Mouse (Mus musculus): ENCODE measurements around the gene Sytl3. TPM values are rescaled to one million over a fixed set of nuclear protein-coding genes. Genes with fewer than 3 reads are reported as not detected.

Sytl3 gene
- polyA plus RNA-seq, 1 experiment from 2014 or later: 0.90 TPM

DNA sequence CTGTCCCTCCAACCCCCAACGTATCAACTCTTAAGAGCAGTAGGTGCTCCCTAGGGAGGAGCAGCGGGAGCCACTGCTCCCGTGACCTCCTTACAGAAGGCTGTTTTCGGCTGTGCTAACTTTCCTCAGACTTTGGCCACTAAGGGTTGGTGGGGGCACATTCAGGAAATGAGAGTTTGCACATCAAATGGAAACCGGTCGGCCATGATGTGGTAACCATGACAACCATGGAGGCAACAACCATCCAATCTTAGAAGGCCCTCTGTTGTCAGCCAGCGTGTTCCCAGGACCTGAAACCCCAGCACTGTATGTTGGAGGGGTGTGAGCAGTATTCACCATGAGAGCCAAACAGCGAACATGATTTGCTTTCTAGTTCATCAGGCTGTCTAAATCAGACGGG is 116.3 kb downstream of the Sytl3 start:
- no peak overlapping the region for H3K27ac ChIP-seq (ENCODE audit: low read length)
- no peaks in the 10 kb centered on the region for H3K27me3 ChIP-seq (ENCODE audit: control insufficient read depth, insufficient read depth, low read depth, low read length)
- no peaks in the 10 kb centered on the region for H3K9me3 ChIP-seq (ENCODE audit: control insufficient read depth, low read length)
- WGBS: 67% methylated on average over 9 of the region's 9 CpGs
- H3K4me1 ChIP-seq (replicated peaks; ENCODE audit: control insufficient read depth, insufficient read depth, low read length): peaks cover 66% of the 10 kb centered on the region
- H3K4me2 ChIP-seq (ENCODE audit: low read depth, low read length): no peak overlapping the region
- no peak overlapping the region for H3K9ac ChIP-seq (ENCODE audit: low read length)
- H3K4me3 ChIP-seq (ENCODE audit: low read length): no peak overlapping the region
- no peaks in the 10 kb centered on the region for H3K36me3 ChIP-seq (ENCODE audit: control insufficient read depth, insufficient read depth, low read length)
- no peak for ATAC-seq (ENCODE audit: low read depth)

DNA sequence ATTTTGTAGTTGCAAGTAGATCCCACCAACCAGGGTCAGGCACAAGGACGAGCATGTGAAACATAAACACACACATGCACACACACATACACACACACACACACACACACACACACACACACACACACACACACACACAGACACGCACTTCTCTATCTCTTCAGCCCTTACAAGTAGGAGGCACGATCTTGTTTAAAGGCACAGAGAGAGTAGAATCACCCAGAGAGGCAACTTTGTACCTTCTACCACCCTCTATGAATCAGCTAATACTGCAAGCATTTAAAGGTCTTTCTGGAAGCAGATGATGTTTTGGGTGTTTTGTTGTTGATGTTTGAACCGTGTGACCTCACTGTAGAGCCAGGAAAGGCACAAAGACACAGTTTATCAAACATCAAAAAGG is 116.8 kb downstream of the Sytl3 start:
- Histone ChIP-seq H3K36me3 (ENCODE audit: control insufficient read depth, insufficient read depth, low read length) (no peaks in the 10 kb centered on the region), H3K4me2 (ENCODE audit: low read depth, low read length) (no peak overlapping the region), H3K9me3 (ENCODE audit: control insufficient read depth, low read length) (no peaks in the 10 kb centered on the region), H3K4me1 (replicated peaks; ENCODE audit: control insufficient read depth, insufficient read depth, low read length) (peaks cover 66% of the 10 kb centered on the region), H3K27ac (ENCODE audit: low read length) (no peak overlapping the region), H3K4me3 (ENCODE audit: low read length) (no peak overlapping the region), H3K27me3 (ENCODE audit: control insufficient read depth, insufficient read depth, low read depth, low read length) (no peaks in the 10 kb centered on the region), H3K9ac (ENCODE audit: low read length) (no peak overlapping the region)
- WGBS: 51% methylated on average over 4 of the region's 4 CpGs
- ATAC-seq (ENCODE audit: low read depth): no peak

DNA sequence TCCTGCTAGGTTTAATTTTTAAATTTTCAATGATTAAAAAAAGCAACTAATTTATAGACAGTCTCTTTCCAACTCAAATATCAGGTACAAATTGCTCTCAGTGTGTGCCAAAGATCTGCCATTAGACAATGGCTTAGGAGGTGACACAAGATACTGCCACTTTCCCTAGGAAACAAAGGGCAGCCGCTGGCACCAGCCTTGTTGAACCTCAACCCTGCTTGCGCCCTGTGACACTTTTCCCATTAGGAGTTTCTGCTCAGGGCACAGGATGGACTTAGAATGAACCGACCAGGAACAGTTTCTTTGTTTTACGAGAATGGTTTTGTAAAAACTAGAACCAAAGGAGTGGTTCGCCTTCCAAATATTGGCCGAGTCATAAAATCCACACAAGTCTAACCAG is 117.2 kb downstream of the Sytl3 start:
- Histone ChIP-seq H3K4me2 (ENCODE audit: low read depth, low read length) (no peak overlapping the region), H3K4me3 (ENCODE audit: low read length) (no peak overlapping the region), H3K9ac (ENCODE audit: low read length) (no peak overlapping the region), H3K36me3 (ENCODE audit: control insufficient read depth, insufficient read depth, low read length) (no peaks in the 10 kb centered on the region), H3K27ac (ENCODE audit: low read length) (peak overlapping the region; percentile 51), H3K4me1 (replicated peaks; ENCODE audit: control insufficient read depth, insufficient read depth, low read length) (peaks cover 66% of the 10 kb centered on the region), H3K27me3 (ENCODE audit: control insufficient read depth, insufficient read depth, low read depth, low read length) (no peaks in the 10 kb centered on the region), H3K9me3 (ENCODE audit: control insufficient read depth, low read length) (no peaks in the 10 kb centered on the region)
- 55% methylated on average over 6 of the region's 6 CpGs for WGBS
- ATAC-seq (ENCODE audit: low read depth): no peak

DNA sequence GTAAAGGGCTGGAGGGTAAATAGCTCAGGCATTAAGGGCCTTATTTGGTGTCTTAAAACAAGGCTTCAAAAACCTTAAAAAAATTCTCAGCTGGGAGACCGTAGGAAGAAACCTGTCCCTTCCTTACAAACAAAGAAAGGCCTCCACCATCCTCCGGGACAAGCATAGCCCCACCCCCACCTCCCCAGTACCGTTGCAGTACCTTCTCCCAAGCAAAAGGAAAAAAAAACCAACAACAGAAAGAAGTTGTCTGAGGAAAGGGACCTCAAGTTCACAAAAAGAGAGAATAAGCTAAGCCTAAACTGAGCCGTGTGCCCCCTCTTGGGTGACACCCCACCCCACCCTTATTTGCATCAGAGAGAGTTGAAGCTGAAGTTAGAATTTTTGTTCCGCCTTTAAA is 117.7 kb downstream of the Sytl3 start:
- Histone ChIP-seq H3K27me3 (ENCODE audit: control insufficient read depth, insufficient read depth, low read depth, low read length) (no peaks in the 10 kb centered on the region), H3K27ac (ENCODE audit: low read length) (peak overlapping the region; percentile 51), H3K4me1 (replicated peaks; ENCODE audit: control insufficient read depth, insufficient read depth, low read length) (peaks cover 66% of the 10 kb centered on the region), H3K36me3 (ENCODE audit: control insufficient read depth, insufficient read depth, low read length) (no peaks in the 10 kb centered on the region), H3K4me2 (ENCODE audit: low read depth, low read length) (no peak overlapping the region), H3K9ac (ENCODE audit: low read length) (no peak overlapping the region), H3K4me3 (ENCODE audit: low read length) (no peak overlapping the region), H3K9me3 (ENCODE audit: control insufficient read depth, low read length) (no peaks in the 10 kb centered on the region)
- 36% methylated on average over 5 of the region's 5 CpGs for WGBS
- no peak for ATAC-seq (ENCODE audit: low read depth)

DNA sequence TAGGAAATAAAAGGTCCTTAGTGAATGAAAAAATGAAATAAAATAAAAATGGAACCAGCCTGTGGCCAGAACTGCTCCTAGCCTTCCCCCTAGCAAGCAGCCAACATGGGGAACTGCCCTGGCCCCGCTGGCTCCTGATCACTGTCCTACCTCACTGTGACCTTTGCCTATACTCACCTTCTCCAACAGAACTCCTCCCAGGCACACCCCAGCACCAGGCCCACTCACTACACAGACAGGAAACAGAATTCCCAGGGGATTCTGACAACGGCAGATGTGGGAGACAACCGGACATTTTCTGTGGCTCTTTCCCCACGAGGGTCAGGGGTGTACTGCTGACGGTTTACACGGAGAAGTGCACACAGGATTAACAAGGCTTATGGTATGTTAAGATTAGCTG is 118.2 kb downstream of the Sytl3 start:
- Histone ChIP-seq H3K4me2 (ENCODE audit: low read depth, low read length) (no peak overlapping the region), H3K4me1 (replicated peaks; ENCODE audit: control insufficient read depth, insufficient read depth, low read length) (peaks cover 62% of the 10 kb centered on the region), H3K9me3 (ENCODE audit: control insufficient read depth, low read length) (no peaks in the 10 kb centered on the region), H3K36me3 (ENCODE audit: control insufficient read depth, insufficient read depth, low read length) (no peaks in the 10 kb centered on the region), H3K27ac (ENCODE audit: low read length) (peak overlapping the region; percentile 51; the same call in 1 of the 2 replicates), H3K4me3 (ENCODE audit: low read length) (no peak overlapping the region), H3K27me3 (ENCODE audit: control insufficient read depth, insufficient read depth, low read depth, low read length) (no peaks in the 10 kb centered on the region), H3K9ac (ENCODE audit: low read length) (0 out of 2 replicates have a peak overlapping the region, but pooled peaks have one; percentile 8)
- 51% methylated on average over 6 of the region's 6 CpGs for WGBS
- no peak for ATAC-seq (ENCODE audit: low read depth)

DNA sequence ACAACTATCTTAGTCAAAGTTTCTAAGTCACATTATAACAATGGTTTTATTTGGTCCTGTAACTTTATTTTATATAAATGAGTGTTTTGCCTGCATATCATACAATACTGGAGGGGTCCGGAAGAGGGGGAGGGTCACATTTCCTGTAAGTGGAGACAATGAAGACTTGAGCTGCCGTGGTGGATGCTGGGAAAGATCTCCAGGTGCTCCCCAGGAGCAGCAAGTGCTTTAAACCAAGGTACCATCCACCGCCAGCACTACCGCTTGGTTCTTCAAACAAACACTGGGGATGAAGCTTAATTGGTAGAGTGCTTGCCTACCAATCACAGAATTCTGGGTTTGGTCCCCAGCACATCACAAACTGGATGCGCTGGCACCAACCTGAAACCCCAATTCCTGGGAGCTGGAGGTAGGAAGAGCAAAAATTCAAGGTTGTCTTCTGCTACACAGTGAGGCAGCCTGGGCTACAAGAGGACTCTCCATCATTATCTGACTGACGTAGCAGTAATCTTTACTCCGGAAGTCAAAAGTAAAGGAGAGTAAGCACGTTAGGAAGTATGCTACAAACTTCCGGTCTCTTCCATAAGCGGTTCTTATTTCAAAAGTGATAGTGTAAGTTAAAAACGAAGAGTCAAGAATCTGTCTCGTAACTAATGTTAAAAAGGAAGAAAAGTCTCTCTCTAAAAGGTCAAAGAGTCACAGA is 118.9 kb downstream of the Sytl3 start:
- Histone ChIP-seq H3K9ac (ENCODE audit: low read length) (no peak overlapping the region), H3K9me3 (ENCODE audit: control insufficient read depth, low read length) (no peaks in the 10 kb centered on the region), H3K4me1 (replicated peaks; ENCODE audit: control insufficient read depth, insufficient read depth, low read length) (peaks cover 55% of the 10 kb centered on the region), H3K27me3 (ENCODE audit: control insufficient read depth, insufficient read depth, low read depth, low read length) (no peaks in the 10 kb centered on the region), H3K27ac (ENCODE audit: low read length) (peak overlapping the region; percentile 54), H3K36me3 (ENCODE audit: control insufficient read depth, insufficient read depth, low read length) (no peaks in the 10 kb centered on the region), H3K4me3 (ENCODE audit: low read length) (no peak overlapping the region), H3K4me2 (ENCODE audit: low read depth, low read length) (peak overlapping the region; percentile 92)
- WGBS: 42% methylated on average over 12 of the region's 12 CpGs
- no peak for ATAC-seq (ENCODE audit: low read depth)

DNA sequence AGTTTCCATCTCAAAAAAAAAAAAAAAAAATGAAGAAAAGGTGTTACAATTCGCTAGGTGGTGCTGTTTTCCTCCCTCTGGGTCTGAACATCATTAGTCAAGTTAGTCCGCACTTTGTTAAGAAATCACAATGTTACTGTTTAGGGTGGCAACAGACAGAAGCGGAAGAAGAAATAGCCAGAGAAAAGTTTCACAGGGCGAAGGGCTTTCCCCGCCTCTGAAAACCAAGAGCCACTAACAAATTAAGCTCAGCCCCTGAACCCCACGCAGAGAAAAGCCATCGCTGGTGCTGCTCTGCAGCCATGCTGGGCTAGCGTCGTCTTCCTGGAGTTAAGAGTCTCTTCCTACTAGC is 119.4 kb downstream of the Sytl3 start:
- Histone ChIP-seq H3K9me3 (ENCODE audit: control insufficient read depth, low read length) (no peaks in the 10 kb centered on the region), H3K9ac (ENCODE audit: low read length) (peak overlapping the region; percentile 56)
- no peak for ATAC-seq (ENCODE audit: low read depth)

DNA sequence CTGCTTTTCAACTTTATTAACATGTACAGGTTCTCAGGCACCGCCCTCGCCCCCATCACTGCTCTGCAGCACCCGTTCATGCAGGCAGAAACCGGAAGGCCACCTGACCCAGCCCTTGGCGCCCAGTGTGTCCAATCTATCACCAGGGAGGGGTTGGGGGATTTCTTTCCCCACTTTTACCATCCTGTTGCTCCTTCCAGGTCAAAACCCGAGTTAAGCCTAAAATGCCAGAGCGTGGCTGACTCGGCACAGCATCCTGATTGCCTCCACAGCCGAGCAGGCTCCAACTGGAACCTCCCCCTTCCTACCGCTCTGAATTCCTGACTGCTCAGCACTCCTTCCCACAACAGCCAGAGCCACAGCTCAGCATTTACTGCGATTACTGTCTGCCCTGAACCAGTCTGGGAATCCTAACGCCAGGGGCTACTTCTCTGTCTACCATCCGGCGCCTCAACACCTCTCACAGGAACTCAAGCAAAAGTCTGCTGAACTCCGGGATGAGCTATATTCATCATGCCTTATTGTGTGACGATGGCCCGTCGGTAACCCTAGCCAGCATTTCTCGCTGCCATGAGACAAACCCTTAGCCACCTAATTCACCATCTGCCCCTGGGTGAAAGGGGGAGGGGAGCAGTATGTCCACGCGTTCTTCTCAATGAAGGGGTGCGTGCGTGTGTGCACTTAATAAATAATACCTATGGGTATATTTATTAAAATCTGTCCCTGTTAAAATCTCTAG is 120.0 kb downstream of the Sytl3 start:
- no peaks in the 10 kb centered on the region for H3K9me3 ChIP-seq (ENCODE audit: control insufficient read depth, low read length)
- H3K27ac ChIP-seq (ENCODE audit: low read length): peak overlapping the region; percentile 78
- WGBS: 6% methylated on average over 23 of the region's 23 CpGs
- H3K4me2 ChIP-seq (ENCODE audit: low read depth, low read length): peak overlapping the region; percentile 92
- H3K27me3 ChIP-seq (ENCODE audit: control insufficient read depth, insufficient read depth, low read depth, low read length): no peaks in the 10 kb centered on the region
- H3K9ac ChIP-seq (ENCODE audit: low read length): peak overlapping the region; percentile 56
- peaks cover 46% of the 10 kb centered on the region for H3K4me1 ChIP-seq (replicated peaks; ENCODE audit: control insufficient read depth, insufficient read depth, low read length)
- peak; percentile 46 for ATAC-seq (ENCODE audit: low read depth)
- H3K36me3 ChIP-seq (ENCODE audit: control insufficient read depth, insufficient read depth, low read length): no peaks in the 10 kb centered on the region
- peak overlapping the region; percentile 84 for H3K4me3 ChIP-seq (ENCODE audit: low read length)

More for the DNA sequence above, 119.4 kb downstream of the Sytl3 start:
- Histone ChIP-seq H3K4me2 (ENCODE audit: low read depth, low read length) (peak overlapping the region; percentile 92), H3K4me3 (ENCODE audit: low read length) (peak overlapping the region; percentile 84), H3K27me3 (ENCODE audit: control insufficient read depth, insufficient read depth, low read depth, low read length) (no peaks in the 10 kb centered on the region), H3K36me3 (ENCODE audit: control insufficient read depth, insufficient read depth, low read length) (no peaks in the 10 kb centered on the region), H3K27ac (ENCODE audit: low read length) (peak overlapping the region; percentile 78), H3K4me1 (replicated peaks; ENCODE audit: control insufficient read depth, insufficient read depth, low read length) (peaks cover 51% of the 10 kb centered on the region)
- 0% methylated on average over 9 of the region's 9 CpGs for WGBS

DNA sequence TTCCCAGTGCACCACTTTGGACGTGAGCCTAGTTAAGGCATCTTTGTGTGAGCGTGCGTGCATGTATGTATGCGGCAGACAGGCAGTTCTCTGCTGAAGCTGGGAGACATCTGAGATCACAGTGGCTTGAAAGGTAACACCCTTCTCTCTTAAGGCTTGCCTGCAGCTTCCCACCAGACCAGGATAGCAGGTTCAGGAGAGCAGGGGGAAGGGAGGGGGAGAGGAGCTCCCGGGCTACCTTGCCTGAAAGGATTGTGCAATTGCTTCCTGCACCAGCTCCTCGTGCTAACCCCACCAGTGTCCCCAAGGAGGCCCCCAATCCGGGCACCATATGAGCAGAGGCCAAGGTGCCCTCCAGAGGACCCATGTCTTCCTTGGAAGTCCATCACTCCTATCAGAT is 120.7 kb downstream of the Sytl3 start:
- H3K27me3 ChIP-seq (ENCODE audit: control insufficient read depth, insufficient read depth, low read depth, low read length): no peaks in the 10 kb centered on the region
- no peaks in the 10 kb centered on the region for H3K9me3 ChIP-seq (ENCODE audit: control insufficient read depth, low read length)
- no peak overlapping the region for H3K27ac ChIP-seq (ENCODE audit: low read length)
- peak; percentile 13; the same call in 1 of the 2 replicates for ATAC-seq (ENCODE audit: low read depth)
- H3K4me3 ChIP-seq (ENCODE audit: low read length): peak overlapping the region; percentile 84
- peak overlapping the region; percentile 92 for H3K4me2 ChIP-seq (ENCODE audit: low read depth, low read length)
- H3K4me1 ChIP-seq (replicated peaks; ENCODE audit: control insufficient read depth, insufficient read depth, low read length): peaks cover 44% of the 10 kb centered on the region
- H3K36me3 ChIP-seq (ENCODE audit: control insufficient read depth, insufficient read depth, low read length): no peaks in the 10 kb centered on the region
- 20% methylated on average over 7 of the region's 7 CpGs for WGBS
- peak overlapping the region; percentile 12; the same call in 1 of the 2 replicates for H3K9ac ChIP-seq (ENCODE audit: low read length)

Data from lung, embryonic 16.5 days (tissue).